Mouse (Mus musculus): ENCODE results near the gene Slc25a29. TPM values are rescaled to one million over a fixed set of nuclear protein-coding genes. Genes with fewer than 3 reads are reported as not detected.

Slc25a29 gene
- polyA plus RNA-seq, 1 experiment from 2014 or later: 3.8 TPM

DNA sequence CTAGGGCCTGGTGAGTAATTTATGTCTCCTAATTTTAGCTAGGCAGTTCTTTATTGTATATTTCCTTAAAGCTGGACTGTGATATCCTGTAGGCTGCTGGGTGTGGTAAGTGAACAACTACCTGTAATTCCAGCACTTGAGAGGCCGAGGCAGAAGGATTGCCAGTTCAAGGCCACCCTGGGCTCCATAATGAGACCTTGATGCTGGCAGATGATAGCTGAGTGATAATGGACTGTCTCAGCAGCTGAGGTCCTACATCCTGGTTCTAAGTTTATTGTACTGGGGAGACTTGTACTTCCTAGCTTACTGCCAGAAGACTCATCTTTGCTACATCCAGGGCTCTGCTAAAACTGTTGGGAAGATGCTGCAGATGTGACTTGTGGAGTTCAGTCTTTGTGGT is 25.9 kb downstream of the Slc25a29 start:
- TF ChIP-seq CTCF (IDR thresholded peaks at IDR 0.05; ENCODE audit: low read depth) (no peak), EP300 (optimal IDR thresholded peaks at IDR 0.05) (no peak)
- no peaks in the 10 kb centered on the region for H3K4me1 ChIP-seq (replicated peaks; ENCODE audit: control insufficient read depth, insufficient read depth)
- H3K9me3 ChIP-seq (ENCODE audit: control insufficient read depth, low read length): no peaks in the 10 kb centered on the region
- no peak overlapping the region for H3K9ac ChIP-seq (ENCODE audit: low read length)
- no peak overlapping the region for H3K4me3 ChIP-seq (ENCODE audit: low read depth, low read length)
- peaks cover 3% of the 10 kb centered on the region; the same call in 1 of the 2 replicates for H3K36me3 ChIP-seq (ENCODE audit: control insufficient read depth, insufficient read depth, low read length)
- no peaks in the 10 kb centered on the region for H3K27me3 ChIP-seq (ENCODE audit: control insufficient read depth, insufficient read depth, low read length)
- ATAC-seq (ENCODE audit: low FRiP score, low TSS enrichment) (no peak), DNase-seq (ENCODE audit: low spot score) (no peak)
- H3K27ac ChIP-seq (replicated peaks): no peak overlapping the region
- WGBS: 67% methylated on average over 1 of the region's 1 CpGs
- H3K4me2 ChIP-seq (replicated peaks; ENCODE audit: low read depth): no peak overlapping the region

DNA sequence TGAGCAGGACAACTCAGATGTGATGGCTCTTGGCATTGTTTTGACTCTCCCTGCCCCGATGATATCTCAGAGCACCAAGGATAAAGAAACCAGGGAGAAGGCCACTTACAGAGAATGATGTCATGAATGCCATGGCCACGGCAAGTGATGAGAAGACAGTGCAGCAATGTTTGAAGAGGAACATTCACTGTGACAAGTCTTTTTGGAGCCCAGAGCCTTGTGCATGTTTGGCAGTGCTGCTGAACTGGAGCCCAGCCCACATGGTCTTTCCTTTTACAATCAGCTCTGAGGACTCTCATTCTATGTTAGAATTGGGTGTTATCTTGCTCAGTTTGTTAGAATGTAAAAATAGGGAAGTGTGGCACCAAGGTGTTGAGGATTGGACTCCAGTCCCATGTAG is 27.2 kb downstream of the Slc25a29 start:
- no peaks in the 10 kb centered on the region for H3K4me1 ChIP-seq (replicated peaks; ENCODE audit: control insufficient read depth, insufficient read depth)
- no peak overlapping the region for H3K9ac ChIP-seq (ENCODE audit: low read length)
- no peaks in the 10 kb centered on the region for H3K9me3 ChIP-seq (ENCODE audit: control insufficient read depth, low read length)
- H3K4me2 ChIP-seq (replicated peaks; ENCODE audit: low read depth): no peak overlapping the region
- H3K4me3 ChIP-seq (ENCODE audit: low read depth, low read length): no peak overlapping the region
- ATAC-seq (ENCODE audit: low FRiP score, low TSS enrichment): no peak
- DNase-seq (ENCODE audit: low spot score): no peak
- TF ChIP-seq EP300 (optimal IDR thresholded peaks at IDR 0.05): no peak
- no peak for TF ChIP-seq CTCF (IDR thresholded peaks at IDR 0.05; ENCODE audit: low read depth)
- H3K36me3 ChIP-seq (ENCODE audit: control insufficient read depth, insufficient read depth, low read length): peaks cover 3% of the 10 kb centered on the region; the same call in 1 of the 2 replicates
- no peaks in the 10 kb centered on the region for H3K27me3 ChIP-seq (ENCODE audit: control insufficient read depth, insufficient read depth, low read length)
- 70% methylated on average over 2 of the region's 2 CpGs for WGBS
- no peak overlapping the region for H3K27ac ChIP-seq (replicated peaks)

- no peak overlapping the region for H3K4me2 ChIP-seq (replicated peaks; ENCODE audit: low read depth)
- no peak for ATAC-seq (ENCODE audit: low FRiP score, low TSS enrichment)
- H3K4me1 ChIP-seq (replicated peaks; ENCODE audit: control insufficient read depth, insufficient read depth): 0 out of 2 replicates have a peak, but pooled peaks cover 4% of the 10 kb centered on the region
- 84% methylated on average over 2 of the region's 2 CpGs for WGBS
- no peak overlapping the region for H3K4me3 ChIP-seq (ENCODE audit: low read depth, low read length)
- peaks cover 3% of the 10 kb centered on the region; the same call in 1 of the 2 replicates for H3K36me3 ChIP-seq (ENCODE audit: control insufficient read depth, insufficient read depth, low read length)
- H3K9me3 ChIP-seq (ENCODE audit: control insufficient read depth, low read length): no peaks in the 10 kb centered on the region
- no peak for TF ChIP-seq EP300 (optimal IDR thresholded peaks at IDR 0.05)
- no peak for TF ChIP-seq CTCF (IDR thresholded peaks at IDR 0.05; ENCODE audit: low read depth)
- no peak overlapping the region for H3K9ac ChIP-seq (ENCODE audit: low read length)
- H3K27ac ChIP-seq (replicated peaks): no peak overlapping the region
- no peak for DNase-seq (ENCODE audit: low spot score)
- no peaks in the 10 kb centered on the region for H3K27me3 ChIP-seq (ENCODE audit: control insufficient read depth, insufficient read depth, low read length)
These were observed 31.3 kb downstream of the Slc25a29 start for GRCm38 (mm10) chr12:108804388-108804787.

DNA sequence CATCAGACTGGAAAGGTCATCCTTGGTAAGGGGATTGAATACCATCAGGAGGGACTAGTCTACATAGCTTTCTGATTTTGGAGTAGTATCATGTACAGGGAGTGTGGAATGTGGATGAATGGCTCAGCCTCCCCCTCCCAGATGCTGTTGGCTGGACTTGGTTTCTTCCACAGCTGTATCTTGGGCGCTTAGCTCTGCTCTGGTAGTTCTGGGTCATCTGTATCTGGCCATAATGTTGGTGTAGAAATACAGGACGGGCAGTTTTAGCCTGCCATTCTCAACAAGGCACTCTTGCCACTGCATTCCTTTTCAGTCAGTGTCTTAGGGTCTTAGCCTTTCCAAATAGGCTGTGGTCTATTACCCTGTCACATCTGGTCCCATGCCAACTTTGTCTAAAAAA is 34.1 kb downstream of the Slc25a29 start:
- no peak for DNase-seq (ENCODE audit: low spot score)
- no peak for TF ChIP-seq CTCF (IDR thresholded peaks at IDR 0.05; ENCODE audit: low read depth)
- TF ChIP-seq EP300 (optimal IDR thresholded peaks at IDR 0.05): no peak

GRCm38 (mm10) chr12:108794979-108795537 is 40.6 kb downstream of the Slc25a29 start:
- no peaks in the 10 kb centered on the region; the same call in 1 of the 2 replicates for H3K4me1 ChIP-seq (replicated peaks; ENCODE audit: control insufficient read depth, insufficient read depth)
- peak overlapping the region; percentile 62 for H3K4me2 ChIP-seq (replicated peaks; ENCODE audit: low read depth)
- ATAC-seq (ENCODE audit: low FRiP score, low TSS enrichment) (no peak), DNase-seq (ENCODE audit: low spot score) (no peak)
- H3K4me3 ChIP-seq (ENCODE audit: low read depth, low read length): peak overlapping the region; percentile 99
- 6% methylated on average over 9 of the region's 9 CpGs for WGBS
- TF ChIP-seq CTCF (IDR thresholded peaks at IDR 0.05; ENCODE audit: low read depth): no peak
- no peak for TF ChIP-seq EP300 (optimal IDR thresholded peaks at IDR 0.05)
- no peaks in the 10 kb centered on the region for H3K9me3 ChIP-seq (ENCODE audit: control insufficient read depth, low read length)
- peak overlapping the region; percentile 94 for H3K9ac ChIP-seq (ENCODE audit: low read length)
- no peaks in the 10 kb centered on the region for H3K27me3 ChIP-seq (ENCODE audit: control insufficient read depth, insufficient read depth, low read length)
- H3K36me3 ChIP-seq (ENCODE audit: control insufficient read depth, insufficient read depth, low read length): no peaks in the 10 kb centered on the region
- peak overlapping the region; percentile 100 for H3K27ac ChIP-seq (replicated peaks)

More for the DNA sequence above, 34.1 kb downstream of the Slc25a29 start:
- 74% methylated on average over 2 of the region's 2 CpGs for WGBS
- H3K9me3 ChIP-seq (ENCODE audit: control insufficient read depth, low read length): no peaks in the 10 kb centered on the region
- H3K36me3 ChIP-seq (ENCODE audit: control insufficient read depth, insufficient read depth, low read length): no peaks in the 10 kb centered on the region; the same call in 1 of the 2 replicates
- no peaks in the 10 kb centered on the region for H3K27me3 ChIP-seq (ENCODE audit: control insufficient read depth, insufficient read depth, low read length)
- no peak overlapping the region for H3K4me3 ChIP-seq (ENCODE audit: low read depth, low read length)
- no peak overlapping the region for H3K9ac ChIP-seq (ENCODE audit: low read length)
- no peak overlapping the region for H3K27ac ChIP-seq (replicated peaks)
- 0 out of 2 replicates have a peak, but pooled peaks cover 4% of the 10 kb centered on the region for H3K4me1 ChIP-seq (replicated peaks; ENCODE audit: control insufficient read depth, insufficient read depth)
- H3K4me2 ChIP-seq (replicated peaks; ENCODE audit: low read depth): no peak overlapping the region
- no peak; the same call in 1 of the 2 replicates for ATAC-seq (ENCODE audit: low FRiP score, low TSS enrichment)

DNA sequence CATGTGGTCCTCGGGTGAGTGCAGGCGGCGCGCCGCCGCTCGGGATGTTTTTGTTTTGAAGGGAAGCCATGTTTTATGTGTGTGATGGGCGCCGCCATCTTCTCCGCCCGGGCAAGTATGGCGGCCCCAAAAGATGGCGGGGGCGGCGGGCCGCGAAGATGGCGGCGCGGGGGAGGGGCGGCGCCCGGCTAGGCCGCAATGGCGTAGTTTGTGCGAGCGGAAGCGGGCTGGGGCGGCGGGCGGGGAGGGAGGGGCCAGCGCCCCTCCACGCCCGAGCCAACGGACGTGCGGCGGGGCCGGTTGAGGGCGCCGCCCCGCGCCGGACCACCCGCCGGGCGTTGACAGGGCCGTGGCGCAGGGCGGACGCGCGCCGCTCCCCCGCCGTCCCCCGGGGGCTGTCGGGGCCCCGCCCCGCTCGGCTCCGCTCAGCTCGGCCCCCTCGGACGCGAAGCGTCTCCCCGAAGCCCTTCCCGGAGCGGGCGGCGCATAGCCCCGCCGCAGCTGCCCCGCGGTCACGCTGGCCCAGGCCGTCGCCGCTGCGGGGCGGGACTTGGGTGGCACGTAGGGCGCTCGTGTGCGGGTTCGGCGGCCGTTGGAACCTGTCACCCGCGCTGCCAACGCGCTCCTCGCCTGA is 41.5 kb downstream of the Slc25a29 start:
- DNase-seq (ENCODE audit: low spot score) (peak; percentile 88), ATAC-seq (ENCODE audit: low FRiP score, low TSS enrichment) (peak; percentile 67)
- under 1% methylated on average over 39 of the region's 94 CpGs for WGBS
- peak overlapping the region; percentile 100 for H3K27ac ChIP-seq (replicated peaks)
- no peaks in the 10 kb centered on the region for H3K27me3 ChIP-seq (ENCODE audit: control insufficient read depth, insufficient read depth, low read length)
- H3K9me3 ChIP-seq (ENCODE audit: control insufficient read depth, low read length): no peaks in the 10 kb centered on the region
- H3K4me1 ChIP-seq (replicated peaks; ENCODE audit: control insufficient read depth, insufficient read depth): no peaks in the 10 kb centered on the region; the same call in 1 of the 2 replicates
- TF ChIP-seq CTCF (IDR thresholded peaks at IDR 0.05; ENCODE audit: low read depth) (no peak), EP300 (optimal IDR thresholded peaks at IDR 0.05) (no peak)
- no peaks in the 10 kb centered on the region for H3K36me3 ChIP-seq (ENCODE audit: control insufficient read depth, insufficient read depth, low read length)
- peak overlapping the region; percentile 94 for H3K9ac ChIP-seq (ENCODE audit: low read length)
- H3K4me3 ChIP-seq (ENCODE audit: low read depth, low read length): peak overlapping the region; percentile 99
- peak overlapping the region; percentile 62 for H3K4me2 ChIP-seq (replicated peaks; ENCODE audit: low read depth)

Measured in stomach, postnatal 0 days (tissue).